In genomic region chrX:56732401-56732800, GRCm38 (mm10) we compare ENCODE assay signal across 8 mouse cellular contexts. TPM values are rescaled to one million over a fixed set of nuclear protein-coding genes. Genes with fewer than 3 reads are reported as not detected.
DNase-seq lines count a peak whose midpoint lies in the region; ATAC-seq lines count a peak whose summit lies in the region.

No protein-coding gene starts in this region.

- H3K4me1 ChIP-seq in heart, embryonic 11.5 days (ENCODE audit: control insufficient read depth, insufficient read depth, low read length), result peaks cover 3% of the 10 kb centered on the region; the same call in 1 of the 2 replicates
- no peaks in the 10 kb centered on the region for H3K4me1 ChIP-seq in hindbrain, embryonic 11.5 days (replicated peaks; ENCODE audit: control insufficient read depth, insufficient read depth, low read length)
- 0 out of 2 replicates have a peak, but pooled peaks cover 4% of the 10 kb centered on the region for H3K4me1 ChIP-seq in midbrain, embryonic 12.5 days

- no peak for ATAC-seq in heart, embryonic 11.5 days (replicated peaks; ENCODE audit: insufficient number of reproducible peaks, low FRiP score, low TSS enrichment)
- ATAC-seq in hindbrain, embryonic 11.5 days (ENCODE audit: low FRiP score), result no peak
- no peak for ATAC-seq in midbrain, embryonic 12.5 days (ENCODE audit: low FRiP score, low read depth)
- ATAC-seq in monocyte, adult 5-6 weeks (replicated peaks; ENCODE audit: insufficient number of reproducible peaks, low FRiP score, low TSS enrichment, poor library complexity, severe bottlenecking), result no peak

- H3K4me2 ChIP-seq in heart, embryonic 11.5 days, result peak overlapping the region; percentile 64
- H3K4me2 ChIP-seq in hindbrain, embryonic 11.5 days (replicated peaks; ENCODE audit: low read depth, low read length), result peak overlapping the region; percentile 45
- peak overlapping the region; percentile 54 for H3K4me2 ChIP-seq in midbrain, embryonic 12.5 days (replicated peaks)

- WGBS in heart, embryonic 11.5 days (ENCODE audit: insufficient replicate concordance), result 28% methylated on average over 3 of the region's 3 CpGs
- 4% methylated on average over 2 of the region's 3 CpGs for WGBS in hindbrain, embryonic 11.5 days
- 11% methylated on average over 3 of the region's 3 CpGs for WGBS in midbrain, embryonic 12.5 days

- H3K9me3 ChIP-seq in heart, embryonic 11.5 days (replicated peaks; ENCODE audit: control insufficient read depth, low read length), result no peaks in the 10 kb centered on the region
- no peaks in the 10 kb centered on the region for H3K9me3 ChIP-seq in hindbrain, embryonic 11.5 days (ENCODE audit: control insufficient read depth, low read length)
- H3K9me3 ChIP-seq in midbrain, embryonic 12.5 days, result no peaks in the 10 kb centered on the region

- 0 out of 2 replicates have a peak, but pooled peaks cover 4% of the 10 kb centered on the region for H3K27me3 ChIP-seq in heart, embryonic 11.5 days (ENCODE audit: control insufficient read depth, insufficient read depth, low read length)
- H3K27me3 ChIP-seq in hindbrain, embryonic 11.5 days (ENCODE audit: control insufficient read depth, insufficient read depth, low read length), result no peaks in the 10 kb centered on the region
- no peaks in the 10 kb centered on the region for H3K27me3 ChIP-seq in midbrain, embryonic 12.5 days

- H3K36me3 ChIP-seq in heart, embryonic 11.5 days (ENCODE audit: control insufficient read depth, insufficient read depth, low read length), result no peaks in the 10 kb centered on the region
- no peaks in the 10 kb centered on the region for H3K36me3 ChIP-seq in hindbrain, embryonic 11.5 days (ENCODE audit: control insufficient read depth, insufficient read depth, low read length)
- H3K36me3 ChIP-seq in midbrain, embryonic 12.5 days, result no peaks in the 10 kb centered on the region

- peak overlapping the region; percentile 59 for H3K4me3 ChIP-seq in heart, embryonic 11.5 days (ENCODE audit: low read depth, low read length)
- peak overlapping the region; percentile 55 for H3K4me3 ChIP-seq in hindbrain, embryonic 11.5 days (ENCODE audit: low read depth, low read length)
- peak overlapping the region; percentile 57 for H3K4me3 ChIP-seq in midbrain, embryonic 12.5 days

- no peak for DNase-seq in heart, postnatal 4 days
- peak; percentile 7 for DNase-seq in ZHBTc4 (ENCODE audit: low read depth, low spot score)
- DNase-seq in hindbrain, embryonic 11.5 days (ENCODE audit: low spot score), result peak; percentile 16
- DNase-seq in frontal cortex, adult 2 months (ENCODE audit: extremely low spot score in 1 of 2, low spot score in 1 of 2), result no peak
- no peak for DNase-seq in cerebellum, postnatal 4 days (ENCODE audit: low spot score in 2 of 2)

- H3K27ac ChIP-seq in heart, embryonic 11.5 days (ENCODE audit: low read depth, low read length), result no peak overlapping the region
- no peak overlapping the region for H3K27ac ChIP-seq in hindbrain, embryonic 11.5 days (ENCODE audit: low read depth, low read length)
- no peak overlapping the region for H3K27ac ChIP-seq in midbrain, embryonic 12.5 days (replicated peaks)

- peak overlapping the region; percentile 76; the same call in 1 of the 2 replicates for H3K9ac ChIP-seq in heart, embryonic 11.5 days (ENCODE audit: low read depth, low read length)
- H3K9ac ChIP-seq in hindbrain, embryonic 11.5 days (ENCODE audit: low read depth, low read length), result peak overlapping the region; percentile 70; the same call in 1 of the 2 replicates
- no peak overlapping the region for H3K9ac ChIP-seq in midbrain, embryonic 12.5 days (replicated peaks)

RNA-seq across cellular contexts. Expression of gene Fhl1, which starts 0.8 kb away (rescaled TPM):
- polyA plus RNA-seq in heart, embryonic 11.5 days (2014; fragmentation: Nextera tagmentation; extraction: Ambion mirVana), result 135 and 137 TPM in 2 replicates
- 100 to 1,000 TPM; 278 to 293 TPM for total RNA-seq in heart, postnatal 4 days (2021)
- polyA plus RNA-seq in hindbrain, embryonic 11.5 days (2014; fragmentation: Nextera tagmentation; extraction: Ambion mirVana), result 81.5 and 87.0 TPM in 2 replicates
- 65.7 and 74.7 TPM in 2 replicates for polyA plus RNA-seq in midbrain, embryonic 12.5 days (2016; fragmentation: Nextera tagmentation; extraction: Ambion mirVana)
- 249 and 284 TPM in 2 replicates for polyA plus RNA-seq in frontal cortex, adult 2 months (2012; rRNA removed)
- total RNA-seq in monocyte, adult 5-6 weeks (2017), result 0.67 to 22.2 TPM (median 0.96 TPM) in 3 replicates

Comparison
In these comparisons a context has a peak if more than half of its experiments do, and no peak if none do; other contexts are left out.
1. DNase-seq: peak in ZHBTc4 (single experiment) and hindbrain, embryonic 11.5 days (single experiment); none in heart, postnatal 4 days (single experiment), frontal cortex, adult 2 months (0 of 2) and cerebellum, postnatal 4 days (0 of 2).
2. Peak in every context shown above with its lines, with median percentiles within 50 percentile points of each other: H3K4me2 ChIP-seq and H3K4me3 ChIP-seq.